In genomic region chrX:36939806-36940413, GRCm38 (mm10) we compare ENCODE assay signal across 8 mouse cellular contexts. TPM values are rescaled to one million over a fixed set of nuclear protein-coding genes. Genes with fewer than 3 reads are reported as not detected.
DNase-seq lines count a peak whose midpoint lies in the region; ATAC-seq and TF ChIP-seq lines count a peak whose summit lies in the region.

No protein-coding gene starts in this region.

- no peak for TF ChIP-seq CTCF in CH12.LX (conservative IDR thresholded peaks at IDR 0.05 in 1 of 2, IDR thresholded peaks at IDR 0.05 in 1 of 2; ENCODE audit: low read depth in 2 of 2, low read length in 2 of 2)
- no peak for TF ChIP-seq CTCF in lung, postnatal 0 days (IDR thresholded peaks at IDR 0.05)

- dilution Hi-C loops in CH12.LX (cut with MboI; ENCODE audit: extremely low pct_ligation_motif_present, extremely low pct_unique_long_range_greater_than_20kb, low sequenced_read_pairs): no loop called here

- no peaks in the 10 kb centered on the region for H3K79me2 ChIP-seq in CH12.LX (replicated peaks; ENCODE audit: control insufficient read depth, extremely low read depth, insufficient read depth, poor library complexity, severe bottlenecking)

- 71% methylated on average over 4 of the region's 4 CpGs for WGBS in heart, embryonic 10.5 days
- 38% methylated on average over 4 of the region's 4 CpGs for WGBS in lung, postnatal 0 days

- intact Hi-C loops in heart, postnatal 10 days (cut with DNase I): no loop called here

- peaks cover 8% of the 10 kb centered on the region; the same call in 1 of the 2 replicates for H3K36me3 ChIP-seq in heart, embryonic 10.5 days
- peaks cover 40 to 88% of the 10 kb centered on the region in 2 experiments for H3K36me3 ChIP-seq in CH12.LX (replicated peaks in 1 of 2; ENCODE audit: control insufficient read depth in 1 of 2, insufficient read depth in 1 of 2, low read length in 1 of 2)
- no peaks in the 10 kb centered on the region for H3K36me3 ChIP-seq in lung, postnatal 0 days (ENCODE audit: insufficient read depth, low read length)

- no peaks in the 10 kb centered on the region for H3K4me1 ChIP-seq in heart, embryonic 10.5 days
- peaks cover 0 to 10% of the 10 kb centered on the region in 2 experiments; a peak in 1 of 4 replicates for H3K4me1 ChIP-seq in CH12.LX (ENCODE audit: control insufficient read depth in 1 of 2, insufficient read depth in 2 of 2)
- H3K4me1 ChIP-seq in lung, postnatal 0 days (ENCODE audit: insufficient read depth, low read depth, low read length): no peaks in the 10 kb centered on the region

- H3K9ac ChIP-seq in CH12.LX (ENCODE audit: insufficient read depth, low read depth): no peak overlapping the region
- no peak overlapping the region for H3K9ac ChIP-seq in lung, postnatal 0 days (replicated peaks; ENCODE audit: low read depth)

- TF ChIP-seq RAD21 in CH12.LX (IDR thresholded peaks at IDR 0.05; ENCODE audit: low read depth, low read length): no peak

- H3K4me3 ChIP-seq in heart, embryonic 10.5 days: no peak overlapping the region
- no peak overlapping the region for H3K4me3 ChIP-seq in CH12.LX (replicated peaks in 1 of 3; ENCODE audit: low read depth in 2 of 3, low read length in 2 of 3, poor library complexity in 1 of 3)
- no peak overlapping the region for H3K4me3 ChIP-seq in lung, postnatal 0 days (ENCODE audit: low read depth, low read length)

- peak; percentile 73 to 81 for DNase-seq in heart, adult 18-20 months
- no peak for DNase-seq in heart, embryonic 10.5 days (ENCODE audit: low spot score)
- DNase-seq in CH12.LX (ENCODE audit: extremely low read depth): peak; percentile 31
- peak; percentile 24 for DNase-seq in cerebellum, adult 9-11 months
- peak; percentile 74 to 75 for DNase-seq in heart, postnatal 10 days
- DNase-seq in lung, postnatal 0 days (ENCODE audit: low spot score): peak; percentile 74
- no peak for DNase-seq in layer of hippocampus, postnatal 10 days (ENCODE audit: low spot score in 2 of 2)

- in situ Hi-C loops in CH12.LX (cut with MboI; ENCODE audit: low pct_ligation_motif_present, low pct_unique_long_range_greater_than_20kb, low sequenced_read_pairs): no loop called here

- no peaks in the 10 kb centered on the region for H3K27me3 ChIP-seq in heart, embryonic 10.5 days (ENCODE audit: insufficient read depth, poor library complexity, severe bottlenecking)
- no peaks in the 10 kb centered on the region for H3K27me3 ChIP-seq in CH12.LX (replicated peaks)
- no peaks in the 10 kb centered on the region for H3K27me3 ChIP-seq in lung, postnatal 0 days (replicated peaks; ENCODE audit: insufficient read depth, low read length)

- TF ChIP-seq EP300 in CH12.LX (IDR thresholded peaks at IDR 0.05; ENCODE audit: low read length): no peak
- no peak for TF ChIP-seq EP300 in lung, postnatal 0 days (IDR thresholded peaks at IDR 0.05)

- ATAC-seq in lung, postnatal 0 days: peak; percentile 84
- no peak for ATAC-seq in inflammation-experienced regulatory T-cells, adult 6 months

- H3K27ac ChIP-seq in heart, embryonic 10.5 days: no peak overlapping the region
- no peak overlapping the region for H3K27ac ChIP-seq in CH12.LX (ENCODE audit: insufficient read depth, low read depth)
- H3K27ac ChIP-seq in lung, postnatal 0 days (ENCODE audit: low read length): no peak overlapping the region

- TF ChIP-seq POLR2A in CH12.LX (IDR thresholded peaks at IDR 0.05; ENCODE audit: low read depth, low read length): no peak

- H3K4me2 ChIP-seq in CH12.LX (ENCODE audit: insufficient read depth, low read depth, poor library complexity, severe bottlenecking): no peak overlapping the region
- H3K4me2 ChIP-seq in lung, postnatal 0 days (replicated peaks; ENCODE audit: low read depth, low read length): no peak overlapping the region

- H3K9me3 ChIP-seq in heart, embryonic 10.5 days: no peaks in the 10 kb centered on the region
- H3K9me3 ChIP-seq in CH12.LX (replicated peaks; ENCODE audit: low read length): no peaks in the 10 kb centered on the region
- no peaks in the 10 kb centered on the region for H3K9me3 ChIP-seq in lung, postnatal 0 days (ENCODE audit: low read length)

TF ChIP-seq in CH12.LX, 34 proteins besides CTCF, POLR2A, EP300 and RAD21:
- TF ChIP-seq CHD2 (IDR thresholded peaks at IDR 0.05; ENCODE audit: low read length) (no peak), MEF2A (IDR thresholded peaks at IDR 0.05; ENCODE audit: borderline replicate concordance, low read depth, low read length) (no peak), MXI1 (IDR thresholded peaks at IDR 0.05; ENCODE audit: low read depth, low read length) (no peak), MAX (IDR thresholded peaks at IDR 0.05; ENCODE audit: low read length) (no peak), SIN3A (IDR thresholded peaks at IDR 0.05; ENCODE audit: low read length) (no peak), JUND (conservative IDR thresholded peaks at IDR 0.05; ENCODE audit: low read depth, low read length) (no peak), ZNF384 (IDR thresholded peaks at IDR 0.05; ENCODE audit: low read depth, low read length) (no peak), SMC3 (IDR thresholded peaks at IDR 0.05; ENCODE audit: low read depth, low read length) (no peak), MAFK (IDR thresholded peaks at IDR 0.05; ENCODE audit: insufficient replicate concordance, low read length) (no peak), BHLHE40 (IDR thresholded peaks at IDR 0.05; ENCODE audit: low read depth, low read length) (no peak), IRF4 (IDR thresholded peaks at IDR 0.05; ENCODE audit: low read depth, low read length) (no peak), NELFE (IDR thresholded peaks at IDR 0.05; ENCODE audit: low read depth, low read length) (no peak), CHD1 (IDR thresholded peaks at IDR 0.05; ENCODE audit: low read depth, low read length) (no peak), HCFC1 (IDR thresholded peaks at IDR 0.05; ENCODE audit: low read depth, low read length) (no peak), TCF12 (IDR thresholded peaks at IDR 0.05; ENCODE audit: low read depth, low read length) (no peak), POLR2AphosphoS2 (IDR thresholded peaks at IDR 0.05; ENCODE audit: low read depth, low read length) (no peak), TBP (conservative IDR thresholded peaks at IDR 0.05; ENCODE audit: low read depth, low read length) (no peak)
TF ChIP-seq in CH12.LX: peak in this region for 0.

RNA-seq across cellular contexts. Expression of gene Nkrf, which starts 37.2 kb away (rescaled TPM):
- total RNA-seq in heart, adult 18-20 months (2021): 1 to 10 TPM; 3.2 to 3.8 TPM
- polyA plus RNA-seq in heart, embryonic 10.5 days (2016; fragmentation: Nextera tagmentation; extraction: Ambion mirVana): 1.2 and 1.9 TPM in 2 replicates
- total RNA-seq in CH12.LX (2012; rRNA removed) (7.0 and 10.1 TPM in 2 replicates), CH12.LX (2014; rRNA removed) (19.5 and 22.5 TPM in 2 replicates)
- polyA plus RNA-seq in CH12.LX (2012; ENCODE audit: insufficient read length, low read depth): 18.8 and 19.7 TPM in 2 replicates
- 1 to 10 TPM; 3.2 to 3.9 TPM for total RNA-seq in heart, postnatal 10 days (2021)
- polyA plus RNA-seq in lung, postnatal 0 days (2015; fragmentation: Nextera tagmentation; extraction: Ambion mirVana): 0.97 and 1.0 TPM in 2 replicates
- 10 to 100 TPM; 28.3 to 31.2 TPM for total RNA-seq in layer of hippocampus, postnatal 10 days (2021)
- polyA plus RNA-seq in inflammation-experienced regulatory T-cells, adult 6 months (2017; shearing (Covaris generic)): 1 to 10 TPM; 1.5 to 5.6 (median 2.7) TPM

RNA-seq across cellular contexts. Expression of gene Sept6, which starts 51.7 kb away (rescaled TPM):
- 1 to 10 TPM; 4.1 to 7.5 TPM for total RNA-seq in heart, adult 18-20 months (2021)
- polyA plus RNA-seq in heart, embryonic 10.5 days (2016; fragmentation: Nextera tagmentation; extraction: Ambion mirVana): 14.9 and 19.0 TPM in 2 replicates
- total RNA-seq in CH12.LX (2012; rRNA removed): 88.1 and 98.8 TPM in 2 replicates
- total RNA-seq in CH12.LX (2014; rRNA removed): 94.1 and 94.4 TPM in 2 replicates
- polyA plus RNA-seq in CH12.LX (2012; ENCODE audit: insufficient read length, low read depth): 180 and 214 TPM in 2 replicates
- total RNA-seq in heart, postnatal 10 days (2021): 10 to 100 TPM; 23.2 to 25.0 TPM
- 4.8 and 6.4 TPM in 2 replicates for polyA plus RNA-seq in lung, postnatal 0 days (2015; fragmentation: Nextera tagmentation; extraction: Ambion mirVana)
- total RNA-seq in layer of hippocampus, postnatal 10 days (2021): 10 to 100 TPM; 62.0 to 64.6 TPM
- 100 to 1,000 TPM; 122 to 151 (median 141) TPM for polyA plus RNA-seq in inflammation-experienced regulatory T-cells, adult 6 months (2017; shearing (Covaris generic))

Comparison
In these comparisons a context has a peak if more than half of its experiments do, and no peak if none do; other contexts are left out.
1. DNase-seq: peak in heart, adult 18-20 months (2 of 2), CH12.LX (single experiment), cerebellum, adult 9-11 months (single experiment), heart, postnatal 10 days (2 of 2) and lung, postnatal 0 days (single experiment); none in heart, embryonic 10.5 days (single experiment) and layer of hippocampus, postnatal 10 days (0 of 2).